Mouse (Mus musculus): ENCODE measurements at regions not wholly inside any gene's neighbourhood (a gene's known extent, or its start where the extent isn't known, plus 50 kb on each side); places are given as distances from the start of the nearest gene placed in this dataset.

GRCm38 (mm10) chr9:120771896-120772530 is 157.0 kb upstream of the Ctnnb1 start:
- H3K9me3 ChIP-seq (replicated peaks; ENCODE audit: insufficient read depth, low read length), result no peaks in the 10 kb centered on the region
- no peak for DNase-seq (ENCODE audit: low read depth, low spot score)
- no peak overlapping the region for H3K4me3 ChIP-seq (ENCODE audit: control insufficient read depth in 1 of 2, insufficient read depth in 1 of 2, low read depth in 2 of 2, low read length in 2 of 2)
- H3K79me2 ChIP-seq (ENCODE audit: control insufficient read depth, insufficient read depth, low read length, poor library complexity), result no peaks in the 10 kb centered on the region
- no peak overlapping the region for H3K27ac ChIP-seq (ENCODE audit: control insufficient read depth, low read depth, low read length)
- TF ChIP-seq BHLHE40 (IDR thresholded peaks at IDR 0.05; ENCODE audit: borderline replicate concordance, low read depth, low read length) (no peak), MYC (IDR thresholded peaks at IDR 0.05; ENCODE audit: low read depth, low read length) (no peak), RAD21 (IDR thresholded peaks at IDR 0.05; ENCODE audit: low read depth, low read length) (no peak), ETS1 (IDR thresholded peaks at IDR 0.05; ENCODE audit: low read depth, low read length) (no peak), UBTF (IDR thresholded peaks at IDR 0.05; ENCODE audit: borderline replicate concordance, insufficient read depth, low read depth, low read length) (no peak), USF1 (IDR thresholded peaks at IDR 0.05; ENCODE audit: low read depth, low read length) (peak; percentile 39; the same call in 1 of the 2 replicates), POLR2A (IDR thresholded peaks at IDR 0.05; ENCODE audit: control insufficient read depth in 1 of 2, insufficient read depth in 1 of 2, low read depth in 1 of 2, low read length in 2 of 2, poor library complexity in 1 of 2) (no peak)
- peaks cover 0 to 11% of the 10 kb centered on the region in 2 experiments for H3K4me1 ChIP-seq (ENCODE audit: control insufficient read depth in 1 of 2, insufficient read depth in 2 of 2, low read length in 2 of 2)
- no peaks in the 10 kb centered on the region for H3K27me3 ChIP-seq (ENCODE audit: control insufficient read depth in 1 of 2, insufficient read depth in 2 of 2, low read length in 2 of 2)
- H3K9ac ChIP-seq (ENCODE audit: control insufficient read depth, low read depth, low read length, poor library complexity, severe bottlenecking), result no peak overlapping the region
- H3K36me3 ChIP-seq (ENCODE audit: control insufficient read depth in 1 of 2, insufficient read depth in 2 of 2, low read length in 2 of 2), result peaks cover 0 to 13% of the 10 kb centered on the region in 2 experiments; a peak in 2 of 4 replicates

- Histone ChIP-seq H3K4me1 (ENCODE audit: control insufficient read depth in 1 of 2, insufficient read depth in 2 of 2, low read length in 2 of 2) (peaks cover 0 to 11% of the 10 kb centered on the region in 2 experiments), H3K27me3 (ENCODE audit: control insufficient read depth in 1 of 2, insufficient read depth in 2 of 2, low read length in 2 of 2) (no peaks in the 10 kb centered on the region; a peak in 1 of 4 replicates), H3K27ac (ENCODE audit: control insufficient read depth, low read depth, low read length) (no peak overlapping the region), H3K9me3 (replicated peaks; ENCODE audit: insufficient read depth, low read length) (no peaks in the 10 kb centered on the region), H3K9ac (ENCODE audit: control insufficient read depth, low read depth, low read length, poor library complexity, severe bottlenecking) (no peak overlapping the region), H3K4me3 (ENCODE audit: control insufficient read depth in 1 of 2, insufficient read depth in 1 of 2, low read depth in 2 of 2, low read length in 2 of 2) (no peak overlapping the region), H3K79me2 (ENCODE audit: control insufficient read depth, insufficient read depth, low read length, poor library complexity) (no peaks in the 10 kb centered on the region), H3K36me3 (ENCODE audit: control insufficient read depth in 1 of 2, insufficient read depth in 2 of 2, low read length in 2 of 2) (peaks cover 0 to 14% of the 10 kb centered on the region in 2 experiments; a peak in 2 of 4 replicates)
- peak; percentile 42 for DNase-seq (ENCODE audit: low read depth, low spot score)
- peak in 2 of 3 experiments; percentile 23 to 43; a peak in 3 of 6 replicates for TF ChIP-seq CTCF (IDR thresholded peaks at IDR 0.05 in 2 of 3, conservative IDR thresholded peaks at IDR 0.05 in 1 of 3; ENCODE audit: control insufficient read depth in 1 of 3, insufficient read depth in 1 of 3, low read depth in 2 of 3, low read length in 3 of 3, poor library complexity in 1 of 3, severe bottlenecking in 1 of 3)
- no peak for TF ChIP-seq POLR2A (IDR thresholded peaks at IDR 0.05; ENCODE audit: control insufficient read depth in 1 of 2, insufficient read depth in 1 of 2, low read depth in 1 of 2, low read length in 2 of 2, poor library complexity in 1 of 2)
- TF ChIP-seq RAD21 (IDR thresholded peaks at IDR 0.05; ENCODE audit: low read depth, low read length), result peak; percentile 27
- peak; percentile 18; the same call in 1 of the 2 replicates for TF ChIP-seq SMC3 (IDR thresholded peaks at IDR 0.05; ENCODE audit: low read depth, low read length)
- TF ChIP-seq MEF2A (IDR thresholded peaks at IDR 0.05; ENCODE audit: extremely low read depth, insufficient replicate concordance, low read depth, low read length, poor library complexity, severe bottlenecking), result no peak
Observed at GRCm38 (mm10) chr9:120774251-120774650, 154.8 kb upstream of the Ctnnb1 start.

- no peaks in the 10 kb centered on the region for H3K79me2 ChIP-seq (ENCODE audit: control insufficient read depth, insufficient read depth, low read length, poor library complexity)
- peaks cover 0 to 14% of the 10 kb centered on the region in 2 experiments; a peak in 2 of 4 replicates for H3K36me3 ChIP-seq (ENCODE audit: control insufficient read depth in 1 of 2, insufficient read depth in 2 of 2, low read length in 2 of 2)
- no peak overlapping the region for H3K27ac ChIP-seq (ENCODE audit: control insufficient read depth, low read depth, low read length)
- H3K9ac ChIP-seq (ENCODE audit: control insufficient read depth, low read depth, low read length, poor library complexity, severe bottlenecking), result no peak overlapping the region
- no peaks in the 10 kb centered on the region for H3K9me3 ChIP-seq (replicated peaks; ENCODE audit: insufficient read depth, low read length)
- no peak for DNase-seq (ENCODE audit: low read depth, low spot score)
- peaks cover 0 to 11% of the 10 kb centered on the region in 2 experiments for H3K4me1 ChIP-seq (ENCODE audit: control insufficient read depth in 1 of 2, insufficient read depth in 2 of 2, low read length in 2 of 2)
- no peak overlapping the region for H3K4me3 ChIP-seq (ENCODE audit: control insufficient read depth in 1 of 2, insufficient read depth in 1 of 2, low read depth in 2 of 2, low read length in 2 of 2)
- H3K27me3 ChIP-seq (ENCODE audit: control insufficient read depth in 1 of 2, insufficient read depth in 2 of 2, low read length in 2 of 2), result no peaks in the 10 kb centered on the region; a peak in 1 of 4 replicates
- TF ChIP-seq USF1 (IDR thresholded peaks at IDR 0.05; ENCODE audit: low read depth, low read length) (no peak), USF2 (IDR thresholded peaks at IDR 0.05; ENCODE audit: borderline replicate concordance in 1 of 2, insufficient read depth in 1 of 2, low read depth in 1 of 2, low read length in 2 of 2) (no peak), TCF12 (IDR thresholded peaks at IDR 0.05; ENCODE audit: low read depth, low read length) (no peak), CHD1 (IDR thresholded peaks at IDR 0.05; ENCODE audit: low read depth, low read length) (no peak), ELF1 (IDR thresholded peaks at IDR 0.05; ENCODE audit: low read depth, low read length) (no peak), POLR2A (IDR thresholded peaks at IDR 0.05; ENCODE audit: control insufficient read depth in 1 of 2, insufficient read depth in 1 of 2, low read depth in 1 of 2, low read length in 2 of 2, poor library complexity in 1 of 2) (no peak), MYB (IDR thresholded peaks at IDR 0.05; ENCODE audit: low read depth, low read length) (no peak), SMC3 (IDR thresholded peaks at IDR 0.05; ENCODE audit: low read depth, low read length) (no peak), CHD2 (IDR thresholded peaks at IDR 0.05; ENCODE audit: low read length) (no peak), POLR2AphosphoS5 (IDR thresholded peaks at IDR 0.05; ENCODE audit: borderline replicate concordance, low read depth, low read length) (no peak), MAFK (IDR thresholded peaks at IDR 0.05; ENCODE audit: borderline replicate concordance, low read depth, low read length) (no peak), NRF1 (IDR thresholded peaks at IDR 0.05; ENCODE audit: insufficient read depth, low read depth, low read length, poor library complexity, severe bottlenecking) (no peak), ZMIZ1 (IDR thresholded peaks at IDR 0.05; ENCODE audit: low read depth, low read length) (no peak), TBP (IDR thresholded peaks at IDR 0.05; ENCODE audit: low read depth, low read length) (no peak), E2F4 (IDR thresholded peaks at IDR 0.05; ENCODE audit: borderline replicate concordance, low read depth, low read length) (no peak)
Observed at GRCm38 (mm10) chr9:120774772-120775171, 154.2 kb upstream of the Ctnnb1 start.
